Mouse (Mus musculus): Measurements from ENCODE around the gene Gm12887.

The Gm12887 gene

DNA sequence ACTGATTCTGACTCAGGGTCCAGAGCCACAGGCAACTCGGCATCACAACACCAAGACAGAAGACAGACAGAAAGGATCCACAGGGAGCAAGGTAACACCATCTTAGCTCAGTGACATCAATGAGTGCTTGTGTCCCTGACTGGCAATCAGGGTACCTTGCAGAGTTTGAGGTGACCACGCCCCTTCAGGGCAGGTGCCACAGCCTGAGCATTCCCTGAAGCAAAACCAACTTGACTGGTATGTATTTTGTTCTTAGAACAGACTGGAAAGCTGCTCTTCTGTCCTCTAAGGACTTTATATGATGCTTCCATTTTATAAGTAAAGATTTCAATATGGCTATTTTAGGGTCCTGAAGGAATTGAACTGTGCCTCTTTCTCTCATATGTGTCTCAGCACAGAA, at the start of gene Gm12887:
Gene Gm12887 (minus strand): TSS at position 101 of the 400 bp plus-strand sequence.
- DNase-seq (ENCODE audit: extremely low read depth, insufficient read length, low spot score): no peak

DNA sequence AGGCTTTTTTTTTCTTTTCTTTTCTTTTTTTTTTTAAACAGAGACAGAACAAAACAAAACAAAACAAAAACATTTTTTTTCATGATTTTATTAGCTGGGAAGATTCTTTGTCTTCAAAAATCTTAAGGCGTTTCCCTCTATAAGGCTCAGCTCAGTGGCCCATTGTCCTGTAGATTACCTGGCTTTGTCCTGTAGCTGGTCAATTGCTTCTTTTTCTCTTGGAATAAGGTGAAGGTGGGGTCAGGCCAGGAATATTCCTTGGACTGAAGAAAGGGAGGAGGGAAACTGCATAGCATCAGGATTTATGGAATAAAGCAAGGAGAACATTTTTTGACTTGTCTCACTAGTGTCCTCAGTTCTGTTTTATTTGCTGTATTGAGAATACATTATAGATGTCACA, 35.1 kb upstream of the Gm12887 start:
- DNase-seq (ENCODE audit: extremely low read depth, insufficient read length, low spot score): no peak
